Mouse (Mus musculus): ENCODE data around the gene Efcab14.

DNA sequence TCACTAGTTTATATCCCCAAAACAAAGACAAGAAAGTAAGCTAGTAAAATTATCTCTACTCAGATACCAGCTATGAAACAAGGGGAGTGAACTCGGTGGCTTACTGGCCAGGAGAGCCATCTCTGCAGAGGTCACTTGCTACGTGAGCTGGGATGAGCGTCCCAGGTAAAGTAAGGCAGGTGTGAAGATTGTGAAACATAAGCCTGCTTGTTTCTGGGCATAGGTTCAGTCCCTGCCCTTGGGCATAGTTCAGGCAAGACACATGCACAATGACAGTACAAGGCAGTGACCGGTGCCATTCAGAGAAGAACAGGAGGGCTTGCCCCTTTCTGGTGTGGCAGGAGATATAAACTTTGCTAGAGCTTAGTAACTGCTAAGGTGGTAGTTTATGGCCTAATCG lies 78.1 kb downstream of the Efcab14 start:
- no peak for TF ChIP-seq USF1 (IDR thresholded peaks at IDR 0.05; ENCODE audit: low read depth)
- TF ChIP-seq POLR2A (IDR thresholded peaks at IDR 0.05; ENCODE audit: insufficient read length, low read depth), result no peak
- no peak for TF ChIP-seq SRF (IDR thresholded peaks at IDR 0.05; ENCODE audit: control insufficient read depth, insufficient read length, low read depth)
- TF ChIP-seq MYOG (IDR thresholded peaks at IDR 0.05; ENCODE audit: control insufficient read depth in 1 of 3, insufficient read depth in 1 of 3, insufficient read length in 2 of 3, low read depth in 2 of 3), result no peak
- TF ChIP-seq MYOD1 (IDR thresholded peaks at IDR 0.05; ENCODE audit: control insufficient read depth in 1 of 3, insufficient read length in 2 of 3, low read depth in 2 of 3), result no peak
- no peak for TF ChIP-seq MAX (IDR thresholded peaks at IDR 0.05; ENCODE audit: low read depth)
- TF ChIP-seq E2F4 (IDR thresholded peaks at IDR 0.05; ENCODE audit: insufficient read depth), result no peak
- no peak for TF ChIP-seq POLR2AphosphoS2 (IDR thresholded peaks at IDR 0.05; ENCODE audit: insufficient read length, low read depth)
- no peak for TF ChIP-seq TCF12 (IDR thresholded peaks at IDR 0.05; ENCODE audit: insufficient read depth, poor library complexity, severe bottlenecking)
